Comparison of ENCODE assay signal across 18 mouse cellular contexts in genomic region chr16:75855402-75855801, GRCm38 (mm10).
A peak's percentile ranks its signal among the peaks of the same experiment; 100 is the strongest.
DNase-seq lines count a peak whose midpoint lies in the region; ATAC-seq and TF ChIP-seq lines count a peak whose summit lies in the region.
"Had no signal": no experiment of that assay in that cellular context is flagged by ENCODE, and none has a peak within 500 bp of the region (broad histone marks: within the 10 kb centered on the region; RNA-seq: fewer than 3 reads in every experiment).

No protein-coding gene starts in this region.

- WGBS in liver, postnatal 0 days (ENCODE audit: insufficient replicate concordance) = 31% methylated on average over 7 of the region's 7 CpGs

- ATAC-seq in common myeloid progenitor, adult 5-6 weeks (replicated peaks; ENCODE audit: low read depth, poor library complexity, severe bottlenecking) = peak; percentile 81
- ATAC-seq in liver, postnatal 0 days = peak; percentile 82
- ATAC-seq: intestine, postnatal 0 days; Patski had no signal

- peak; percentile 32 for TF ChIP-seq CTCF in liver, postnatal 0 days (IDR thresholded peaks at IDR 0.05; ENCODE audit: low read depth)

- no peaks in the 10 kb centered on the region for H3K9me3 ChIP-seq in liver, postnatal 0 days (ENCODE audit: low read length)
- H3K9me3 ChIP-seq: embryonic facial prominence, embryonic 13.5 days; forebrain, embryonic 12.5 days; hindbrain, embryonic 10.5 days had no signal

- H3K27ac ChIP-seq in liver, postnatal 0 days (ENCODE audit: low read depth) = peak overlapping the region; percentile 49; the same call in 1 of the 2 replicates
- H3K27ac ChIP-seq: embryonic facial prominence, embryonic 13.5 days; forebrain, embryonic 12.5 days; hindbrain, embryonic 10.5 days; stomach, postnatal 0 days had no signal

- H3K9ac ChIP-seq in liver, postnatal 0 days (replicated peaks) = no peak overlapping the region
- H3K9ac ChIP-seq: embryonic facial prominence, embryonic 13.5 days; forebrain, embryonic 12.5 days had no signal

- 0 out of 2 replicates have a peak, but pooled peaks cover 2% of the 10 kb centered on the region for H3K4me1 ChIP-seq in liver, postnatal 0 days (ENCODE audit: insufficient read depth)
- H3K4me1 ChIP-seq: embryonic facial prominence, embryonic 13.5 days; forebrain, embryonic 12.5 days; hindbrain, embryonic 10.5 days had no signal

- peak; percentile 87 for TF ChIP-seq EP300 in liver, postnatal 0 days (IDR thresholded peaks at IDR 0.05; ENCODE audit: low read depth)

- no peaks in the 10 kb centered on the region for H3K27me3 ChIP-seq in liver, postnatal 0 days (ENCODE audit: insufficient read depth, low read length)
- no peaks in the 10 kb centered on the region for H3K27me3 ChIP-seq in splenic B cell, adult 2 months (ENCODE audit: control insufficient read depth, insufficient read depth, low read length, poor library complexity, severe bottlenecking)
- H3K27me3 ChIP-seq: CH12.LX; embryonic facial prominence, embryonic 13.5 days; forebrain, embryonic 12.5 days had no signal

- peak; percentile 6 to 33 for DNase-seq in spleen, postnatal 36 days (ENCODE audit: low spot score in 2 of 2)
- no peak for DNase-seq in spleen, postnatal 4 days (ENCODE audit: low spot score in 2 of 2)
- no peak for DNase-seq in liver, postnatal 0 days
- DNase-seq in splenic B cell, adult 2 months (ENCODE audit: low read depth, low spot score) = peak; percentile 41
- DNase-seq in cerebellum, adult 8-10 months = no peak
- DNase-seq in gastrocnemius, postnatal 25 days = no peak
- DNase-seq: adrenal gland, postnatal 10 days; cerebellum, postnatal 36 days; right cerebral cortex, postnatal 4 days had no signal

- H3K4me2 ChIP-seq in liver, postnatal 0 days (ENCODE audit: low read depth, low read length) = no peak overlapping the region
- H3K4me2 ChIP-seq: embryonic facial prominence, embryonic 13.5 days; forebrain, embryonic 12.5 days; heart, embryonic 11.5 days had no signal

- H3K4me3 ChIP-seq in liver, postnatal 0 days (ENCODE audit: low read depth, low read length) = no peak overlapping the region
- H3K4me3 ChIP-seq: embryonic facial prominence, embryonic 13.5 days; forebrain, embryonic 12.5 days; hindbrain, embryonic 10.5 days had no signal

- H3K36me3 ChIP-seq in liver, postnatal 0 days (replicated peaks; ENCODE audit: insufficient read depth, low read length) = no peaks in the 10 kb centered on the region
- H3K36me3 ChIP-seq in splenic B cell, adult 2 months (ENCODE audit: control insufficient read depth, insufficient read depth, low read length, poor library complexity, severe bottlenecking) = peaks cover 2% of the 10 kb centered on the region; the same call in 1 of the 2 replicates
- H3K36me3 ChIP-seq: embryonic facial prominence, embryonic 13.5 days; forebrain, embryonic 12.5 days; hindbrain, embryonic 10.5 days had no signal

Comparison
In these comparisons a context has a peak if more than half of its experiments do, and no peak if none do; other contexts are left out.
1. DNase-seq: peak in spleen, postnatal 36 days (2 of 2) and splenic B cell, adult 2 months (single experiment); none in spleen, postnatal 4 days (0 of 2), liver, postnatal 0 days (single experiment), cerebellum, adult 8-10 months (single experiment) and gastrocnemius, postnatal 25 days (single experiment).